Mouse (Mus musculus) hindbrain, embryonic 16.5 days (tissue): ENCODE results near the gene Baz2a. TPM values are rescaled to one million over a fixed set of nuclear protein-coding genes. Genes with fewer than 3 reads are reported as not detected.

Experiments used
- ATAC-seq: fragments of 200-750 bp; cut with Nextera tagmentation; 2 replicates; pipeline ENCODE4 v1.8.0; 2017; ENCODE audit warnings: moderate TSS enrichment, moderate library complexity
- H3K27ac ChIP-seq: fragments of 300-500 bp; sonication (generic); 2 replicates; pipeline ENCODE4 v1.5.1; 2014; ENCODE audit warnings: low read depth, mild to moderate bottlenecking, control low read depth, low read length, moderate library complexity
- H3K27me3 ChIP-seq: fragments of 300-500 bp; sonication (generic); replicated peaks from 2 replicates; pipeline ENCODE4 v1.6.1; 2014; ENCODE audit warnings: low read length; ENCODE audit not compliant: control insufficient read depth, insufficient read depth
- H3K36me3 ChIP-seq: fragments of 300-500 bp; sonication (generic); 2 replicates; pipeline ENCODE4 v1.6.1; 2014; ENCODE audit warnings: mild to moderate bottlenecking, low read length, moderate library complexity, mixed read lengths; ENCODE audit not compliant: control insufficient read depth, insufficient read depth
- H3K4me1 ChIP-seq: fragments of 300-500 bp; sonication (generic); 2 replicates; pipeline ENCODE4 v1.6.1; 2014; ENCODE audit warnings: low read depth, low read length; ENCODE audit not compliant: control insufficient read depth, insufficient read depth
- H3K4me2 ChIP-seq: fragments of 300-500 bp; sonication (generic); 2 replicates; pipeline ENCODE4 v1.6.1; 2014; ENCODE audit warnings: mild to moderate bottlenecking, low read length, control low read depth, moderate library complexity
- H3K4me3 ChIP-seq: fragments of 300-500 bp; sonication (generic); 2 replicates; pipeline ENCODE4 v1.5.1; 2014; ENCODE audit warnings: mild to moderate bottlenecking, low read length, control low read depth, moderate library complexity
- H3K9ac ChIP-seq: fragments of 300-500 bp; sonication (generic); 2 replicates; pipeline ENCODE4 v1.6.1; 2014; ENCODE audit warnings: low read depth, mild to moderate bottlenecking, control low read depth, low read length, moderate library complexity
- H3K9me3 ChIP-seq: fragments of 300-500 bp; sonication (generic); 2 replicates; pipeline ENCODE4 v1.6.1; 2014; ENCODE audit warnings: mild to moderate bottlenecking, low read length, moderate library complexity; ENCODE audit not compliant: control insufficient read depth
- WGBS: fragments of 180-500 bp; shearing (Covaris S2); extraction: QIAGEN DNeasy Blood & Tissue Kit; methylation state at CpG from one replicate; pipeline ENCODE4 v1.1.7; 2014; 5-methylcytosine and 5-hydroxymethylcytosine counted together
- polyA plus RNA-seq: library from polyadenylated mRNA; unstranded; fragments of >200 nt; fragmentation: Nextera tagmentation; extraction: Ambion mirVana; gene quantifications from 2 replicates; pipeline ENCODE4 v1.2.1, GENCODE M21; 2015

The Baz2a gene
- polyA plus RNA-seq, 1 experiment from 2014 or later: 6.9 TPM

DNA sequence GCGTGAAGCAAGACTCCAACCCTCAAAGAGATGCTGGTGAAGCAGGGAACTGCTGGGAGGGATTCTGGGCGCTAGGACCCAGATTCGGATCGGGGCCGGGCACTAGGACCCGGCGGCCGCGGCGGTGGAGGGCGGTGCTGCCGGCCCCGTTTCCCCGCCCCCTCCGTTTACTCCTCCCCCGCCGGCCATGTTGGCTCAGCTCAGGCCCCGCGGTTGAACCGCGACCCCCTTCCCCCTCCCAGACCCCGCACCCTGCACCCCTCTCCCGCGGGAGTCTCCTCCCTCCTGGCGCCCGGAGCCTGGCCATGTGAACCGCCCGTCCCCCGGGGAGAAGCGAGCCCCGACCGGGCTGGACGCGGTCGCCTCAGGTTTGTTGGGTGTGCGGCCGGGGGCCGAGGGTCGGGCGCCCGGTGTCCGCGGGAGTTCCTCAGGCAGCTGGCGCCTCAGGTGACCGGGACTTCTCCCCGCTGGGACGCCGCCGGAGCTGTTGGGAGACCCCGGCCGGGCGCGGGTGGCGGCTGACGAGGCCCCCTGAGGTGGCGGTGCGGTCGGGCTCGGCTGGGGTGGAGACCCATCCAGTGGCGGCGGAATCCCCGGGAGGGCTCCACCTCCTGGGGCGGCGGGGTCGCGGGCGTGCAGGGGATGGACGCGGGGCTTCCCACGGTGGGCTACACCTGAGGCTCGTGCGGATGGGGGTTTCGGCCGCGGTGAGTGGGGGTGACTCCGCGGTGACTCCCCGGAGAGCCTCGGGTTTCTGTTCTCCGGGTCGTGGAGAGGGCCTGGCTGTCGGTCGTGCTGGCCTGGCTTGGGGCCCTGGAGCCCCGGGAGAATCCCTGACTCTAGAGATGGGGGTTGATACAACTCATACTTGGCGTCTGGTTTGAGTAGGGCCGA, 5.6 kb downstream of the Baz2a start:
- WGBS: under 1% methylated on average over 58 of the region's 86 CpGs
- ATAC-seq: peak; percentile 79
- H3K4me3 ChIP-seq: peak overlapping the region; percentile 89

GRCm38 (mm10) chr10:128097587-128097971, 6.2 kb downstream of the Baz2a start:
- H3K27me3 ChIP-seq: no peaks in the 10 kb centered on the region
- H3K4me3 ChIP-seq: peak overlapping the region; percentile 89
- WGBS: 0% methylated on average over 13 of the region's 13 CpGs
- H3K4me1 ChIP-seq: peaks cover 25% of the 10 kb centered on the region
- H3K4me2 ChIP-seq: peak overlapping the region; percentile 61
- no peak for ATAC-seq
- no peaks in the 10 kb centered on the region for H3K36me3 ChIP-seq
- no peaks in the 10 kb centered on the region for H3K9me3 ChIP-seq
- H3K9ac ChIP-seq: peak overlapping the region; percentile 94
- H3K27ac ChIP-seq: peak overlapping the region; percentile 87

More for the DNA sequence above, 5.6 kb downstream of the Baz2a start:
- Histone ChIP-seq H3K9me3 (no peaks in the 10 kb centered on the region), H3K4me1 (peaks cover 27% of the 10 kb centered on the region), H3K36me3 (no peaks in the 10 kb centered on the region), H3K9ac (peak overlapping the region; percentile 94), H3K27me3 (no peaks in the 10 kb centered on the region), H3K27ac (peak overlapping the region; percentile 87), H3K4me2 (peak overlapping the region; percentile 61)

GRCm38 (mm10) chr10:128110103-128110761, 18.9 kb downstream of the Baz2a start:
- Histone ChIP-seq H3K9ac (no peak overlapping the region), H3K36me3 (peaks cover 39% of the 10 kb centered on the region), H3K4me1 (no peaks in the 10 kb centered on the region), H3K4me2 (no peak overlapping the region), H3K4me3 (no peak overlapping the region), H3K27ac (no peak overlapping the region), H3K27me3 (no peaks in the 10 kb centered on the region), H3K9me3 (no peaks in the 10 kb centered on the region)
- no peak for ATAC-seq
- WGBS: 90% methylated on average over 4 of the region's 4 CpGs

GRCm38 (mm10) chr10:128111227-128111626, 19.9 kb downstream of the Baz2a start:
- ATAC-seq: no peak
- H3K9me3 ChIP-seq: no peaks in the 10 kb centered on the region
- H3K27me3 ChIP-seq: no peaks in the 10 kb centered on the region
- H3K4me1 ChIP-seq: no peaks in the 10 kb centered on the region
- H3K4me3 ChIP-seq: no peak overlapping the region
- H3K4me2 ChIP-seq: no peak overlapping the region
- H3K36me3 ChIP-seq: peaks cover 47% of the 10 kb centered on the region
- H3K27ac ChIP-seq: no peak overlapping the region
- H3K9ac ChIP-seq: no peak overlapping the region

DNA sequence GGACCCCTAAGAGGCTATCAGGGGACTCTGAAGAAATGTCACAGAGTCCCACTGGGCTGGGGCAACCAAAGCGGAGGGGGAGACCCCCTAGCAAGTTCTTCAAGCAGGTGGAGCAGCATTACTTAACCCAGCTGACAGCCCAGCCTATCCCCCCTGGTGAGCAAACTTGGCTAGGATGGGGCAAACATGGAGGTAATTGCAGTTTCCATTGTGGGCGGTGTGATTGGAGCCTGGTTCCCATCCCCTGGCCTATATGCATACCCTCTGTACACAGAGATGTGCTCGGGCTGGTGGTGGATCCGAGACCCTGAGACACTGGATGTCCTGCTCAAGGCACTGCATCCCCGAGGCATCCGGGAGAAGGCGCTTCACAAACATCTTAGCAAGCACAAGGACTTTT, 32.5 kb downstream of the Baz2a start:
- no peaks in the 10 kb centered on the region for H3K4me1 ChIP-seq

GRCm38 (mm10) chr10:128124831-128125230, 33.5 kb downstream of the Baz2a start:
- peaks cover 63% of the 10 kb centered on the region for H3K36me3 ChIP-seq
- no peaks in the 10 kb centered on the region for H3K4me1 ChIP-seq
- no peak overlapping the region for H3K27ac ChIP-seq
- H3K27me3 ChIP-seq: no peaks in the 10 kb centered on the region
- H3K4me2 ChIP-seq: no peak overlapping the region
- 95% methylated on average over 9 of the region's 9 CpGs for WGBS
- H3K9me3 ChIP-seq: no peaks in the 10 kb centered on the region
- H3K4me3 ChIP-seq: no peak overlapping the region
- no peak for ATAC-seq
- no peak overlapping the region for H3K9ac ChIP-seq

More for the DNA sequence above, 32.5 kb downstream of the Baz2a start:
- Histone ChIP-seq H3K9me3 (no peaks in the 10 kb centered on the region), H3K27me3 (no peaks in the 10 kb centered on the region), H3K9ac (no peak overlapping the region), H3K27ac (no peak overlapping the region), H3K36me3 (peaks cover 70% of the 10 kb centered on the region), H3K4me2 (no peak overlapping the region), H3K4me3 (no peak overlapping the region)
- WGBS: 94% methylated on average over 7 of the region's 7 CpGs
- no peak for ATAC-seq

- H3K4me1 ChIP-seq: no peaks in the 10 kb centered on the region
- H3K27ac ChIP-seq: no peak overlapping the region
- H3K27me3 ChIP-seq: no peaks in the 10 kb centered on the region
- peaks cover 59% of the 10 kb centered on the region for H3K36me3 ChIP-seq
- 94% methylated on average over 14 of the region's 14 CpGs for WGBS
- no peaks in the 10 kb centered on the region for H3K9me3 ChIP-seq
- H3K4me3 ChIP-seq: no peak overlapping the region
- no peak overlapping the region for H3K9ac ChIP-seq
- H3K4me2 ChIP-seq: no peak overlapping the region
- no peak for ATAC-seq
Measured at GRCm38 (mm10) chr10:128125951-128126350, 34.6 kb downstream of the Baz2a start.

GRCm38 (mm10) chr10:128127497-128127896, 36.1 kb downstream of the Baz2a start:
- H3K9ac ChIP-seq: no peak overlapping the region
- no peak for ATAC-seq
- no peak overlapping the region for H3K4me3 ChIP-seq
- no peak overlapping the region for H3K4me2 ChIP-seq
- WGBS: 70% methylated on average over 5 of the region's 5 CpGs
- H3K36me3 ChIP-seq: peaks cover 51% of the 10 kb centered on the region
- H3K27me3 ChIP-seq: no peaks in the 10 kb centered on the region
- no peak overlapping the region for H3K27ac ChIP-seq
- no peaks in the 10 kb centered on the region for H3K9me3 ChIP-seq
- no peaks in the 10 kb centered on the region for H3K4me1 ChIP-seq

DNA sequence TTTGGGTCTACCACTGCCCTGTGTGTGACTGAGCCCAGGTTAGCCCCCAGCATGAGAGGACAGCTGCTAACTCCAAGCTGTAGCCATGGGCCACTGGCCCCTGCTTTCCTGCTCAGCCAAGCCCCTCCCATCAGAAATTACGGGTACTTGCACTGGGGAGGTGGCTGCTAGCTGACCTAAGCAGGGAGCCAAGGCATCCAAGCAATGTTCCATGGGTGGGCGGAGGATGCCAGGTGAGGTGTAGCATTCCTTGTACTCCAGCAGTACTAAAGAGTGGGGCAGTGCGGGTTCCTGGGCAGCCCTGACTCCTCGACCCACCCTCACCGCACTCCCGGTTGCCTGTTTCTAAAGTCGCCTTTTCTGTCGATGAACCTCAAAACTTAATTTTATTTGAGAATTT, 36.8 kb downstream of the Baz2a start:
- H3K4me1 ChIP-seq: no peaks in the 10 kb centered on the region
- no peak overlapping the region for H3K27ac ChIP-seq
- WGBS: 89% methylated on average over 8 of the region's 8 CpGs
- no peak overlapping the region for H3K4me3 ChIP-seq
- H3K9me3 ChIP-seq: no peaks in the 10 kb centered on the region
- no peak overlapping the region for H3K9ac ChIP-seq
- no peak overlapping the region for H3K4me2 ChIP-seq
- 0 out of 2 replicates have a peak, but pooled peaks have one; percentile 42 for ATAC-seq
- H3K27me3 ChIP-seq: no peaks in the 10 kb centered on the region
- peaks cover 46% of the 10 kb centered on the region for H3K36me3 ChIP-seq
